Mouse (Mus musculus): ENCODE data around the gene AA792892. TPM values are rescaled to one million over a fixed set of nuclear protein-coding genes. Genes with fewer than 3 reads are reported as not detected.
"Not testable (repeated sequence)": the region's sequence is repeated elsewhere in the genome, so short reads cannot be mapped to it uniquely, and the experiment has no call there.

AA792892 gene
- not detected in 2 replicates for polyA plus RNA-seq (2015; fragmentation: Nextera tagmentation; extraction: Ambion mirVana)

- ATAC-seq (ENCODE audit: extremely low read depth, insufficient number of reproducible peaks, low FRiP score, low TSS enrichment); H3K4me2 ChIP-seq: not testable (repeated sequence)
Observed at GRCm38 (mm10) chr5:94339449-94339848, at the start of gene AA792892. Gene AA792892 (plus strand): TSS chr5:94339749.

GRCm38 (mm10) chr5:94306696-94307095 is 32.9 kb upstream of the AA792892 start, which contains the start of gene A430089I19Rik:
Gene A430089I19Rik (minus strand): TSS chr5:94306796.
- not testable (repeated sequence) for ATAC-seq (ENCODE audit: extremely low read depth, insufficient number of reproducible peaks, low FRiP score, low TSS enrichment); H3K4me1 ChIP-seq; H3K9me3 ChIP-seq; H3K9ac ChIP-seq; H3K27me3 ChIP-seq (replicated peaks); H3K4me2 ChIP-seq; H3K36me3 ChIP-seq; H3K4me3 ChIP-seq; H3K27ac ChIP-seq (replicated peaks)
- 73% methylated on average over 1 of the region's 1 CpGs for WGBS

More at GRCm38 (mm10) chr5:94339449-94339848, at the start of gene AA792892:
- not testable (repeated sequence) for H3K9me3 ChIP-seq; H3K27ac ChIP-seq (replicated peaks); H3K36me3 ChIP-seq; H3K9ac ChIP-seq; H3K27me3 ChIP-seq (replicated peaks); H3K4me3 ChIP-seq; H3K4me1 ChIP-seq
- no CpG with 5 or more reads among the region's 2 CpGs for WGBS

- not testable (repeated sequence) for H3K4me3 ChIP-seq; H3K4me2 ChIP-seq; H3K36me3 ChIP-seq; ATAC-seq (ENCODE audit: extremely low read depth, insufficient number of reproducible peaks, low FRiP score, low TSS enrichment); H3K9ac ChIP-seq; H3K9me3 ChIP-seq; H3K4me1 ChIP-seq; H3K27ac ChIP-seq (replicated peaks); H3K27me3 ChIP-seq (replicated peaks)
- no CpG with 5 or more reads among the region's 2 CpGs for WGBS
Observed at GRCm38 (mm10) chr5:94314135-94314534, 25.4 kb upstream of the AA792892 start, which contains the start of gene Gm6502. Gene Gm6502 (plus strand): TSS chr5:94314435.

Other genes starting within 250 kb of the AA792892 start
- gene Gm3106, start 121.7 kb upstream of the AA792892 start, polyA plus RNA-seq (2015; fragmentation: Nextera tagmentation; extraction: Ambion mirVana) = not detected in 2 replicates
- not detected in 2 replicates for gene A430089I19Rik, start 33.0 kb upstream of the AA792892 start, polyA plus RNA-seq (2015; fragmentation: Nextera tagmentation; extraction: Ambion mirVana)
- gene Gm6502, start 25.3 kb upstream of the AA792892 start, polyA plus RNA-seq (2015; fragmentation: Nextera tagmentation; extraction: Ambion mirVana) = not detected in 2 replicates
- not detected in 2 replicates for gene Gm7682, start 106.0 kb downstream of the AA792892 start, polyA plus RNA-seq (2015; fragmentation: Nextera tagmentation; extraction: Ambion mirVana)
- not detected in 2 replicates for gene Gm3139, start 186.5 kb downstream of the AA792892 start, polyA plus RNA-seq (2015; fragmentation: Nextera tagmentation; extraction: Ambion mirVana)

Measured in heart, embryonic 13.5 days (tissue).